Mouse (Mus musculus): Measurements from ENCODE around the gene Zeb2.

Gene Zeb2

DNA sequence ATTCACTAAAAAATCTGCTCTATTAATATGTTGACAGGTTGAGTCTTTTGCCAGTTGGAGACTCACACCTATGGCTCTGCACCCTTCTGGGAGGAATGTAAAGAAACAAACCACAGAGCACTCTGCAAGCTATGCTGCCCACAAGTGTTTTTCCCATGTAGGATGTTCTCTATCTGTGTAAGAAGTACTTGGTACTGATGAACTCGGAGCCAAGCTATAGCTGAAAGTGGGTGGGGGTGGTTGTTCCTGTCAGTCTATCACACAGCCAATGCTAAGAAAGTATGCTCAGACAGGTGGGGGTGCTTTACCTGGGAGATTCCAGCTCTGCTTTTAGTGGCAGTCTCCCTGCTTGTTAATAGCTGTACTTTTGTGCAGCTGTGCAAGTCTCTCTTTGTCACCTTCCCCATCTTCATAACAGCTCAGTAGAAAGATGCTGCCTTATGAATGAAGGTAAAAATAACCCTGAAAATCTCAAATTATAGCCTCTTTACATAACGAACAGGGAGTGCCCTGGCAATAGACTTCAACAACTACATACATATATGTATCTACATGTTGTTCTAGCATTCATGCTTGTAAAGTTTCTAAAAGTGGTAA is 22.7 kb downstream of the Zeb2 start:
- no peak for DNase-seq

DNA sequence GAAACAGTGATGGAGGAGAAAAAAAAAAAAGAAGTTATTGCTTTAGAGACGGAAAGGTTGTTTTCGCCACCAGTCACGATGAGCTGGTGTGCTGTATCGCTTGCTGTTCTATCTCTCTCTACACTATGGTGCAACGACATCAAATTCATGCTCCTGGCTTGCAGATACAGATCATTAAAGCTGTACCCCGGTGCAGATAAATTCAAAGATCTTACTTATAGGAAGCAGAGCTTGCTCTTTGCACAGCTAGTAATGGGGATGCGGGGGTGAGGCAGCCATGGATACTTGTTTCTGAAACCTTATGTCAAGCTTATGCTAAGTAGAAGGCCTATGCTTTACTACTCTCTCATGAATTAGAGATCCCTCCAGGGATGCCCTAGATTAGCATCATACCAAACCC is 23.7 kb downstream of the Zeb2 start:
- no peak for DNase-seq

GRCm38 (mm10) chr2:45092654-45093053 is 24.5 kb downstream of the Zeb2 start:
- DNase-seq: no peak

DNA sequence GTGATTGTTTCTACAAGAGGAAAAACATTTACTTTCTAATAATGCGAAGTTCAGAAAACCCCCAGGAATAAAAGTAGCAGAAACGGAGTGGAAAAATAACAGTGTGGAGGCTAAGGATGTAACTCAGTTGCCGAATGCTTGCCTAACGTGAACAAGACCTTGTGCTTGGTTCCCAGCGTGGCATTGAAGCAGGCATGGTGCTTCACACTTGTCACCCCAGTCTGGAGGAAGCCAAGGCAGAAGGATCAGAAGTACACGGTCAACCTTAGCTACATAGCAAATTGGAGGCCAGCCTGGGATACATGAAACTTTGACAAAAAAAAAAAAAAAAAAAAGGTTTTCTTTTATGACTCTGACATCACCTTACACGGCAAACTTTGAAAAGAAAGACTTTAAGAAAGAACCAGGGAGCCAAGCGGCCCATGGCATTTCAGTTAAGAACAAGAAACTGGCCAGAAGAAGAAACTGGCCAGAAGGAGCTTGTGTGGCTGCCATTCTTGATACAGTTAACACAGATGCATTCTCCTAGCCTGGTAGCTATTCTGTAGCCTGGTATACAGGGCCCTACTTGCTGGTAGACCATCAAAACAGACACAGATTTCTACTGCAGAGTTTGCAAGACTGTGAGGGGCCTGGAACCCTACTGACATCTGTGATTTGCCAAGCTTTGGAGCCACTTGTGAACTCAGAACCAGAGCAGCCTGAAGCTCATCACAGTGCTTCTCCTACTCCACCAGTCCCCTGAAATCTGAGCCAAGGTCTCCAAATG is 26.5 kb downstream of the Zeb2 start:
- DNase-seq: peak in 1 of 2 experiments; percentile 3

- DNase-seq: peak in 1 of 2 experiments; percentile 2
Observed at GRCm38 (mm10) chr2:45089251-45089530, 28.0 kb downstream of the Zeb2 start.

GRCm38 (mm10) chr2:45088435-45089250 is 28.6 kb downstream of the Zeb2 start:
- no peak for DNase-seq

DNA sequence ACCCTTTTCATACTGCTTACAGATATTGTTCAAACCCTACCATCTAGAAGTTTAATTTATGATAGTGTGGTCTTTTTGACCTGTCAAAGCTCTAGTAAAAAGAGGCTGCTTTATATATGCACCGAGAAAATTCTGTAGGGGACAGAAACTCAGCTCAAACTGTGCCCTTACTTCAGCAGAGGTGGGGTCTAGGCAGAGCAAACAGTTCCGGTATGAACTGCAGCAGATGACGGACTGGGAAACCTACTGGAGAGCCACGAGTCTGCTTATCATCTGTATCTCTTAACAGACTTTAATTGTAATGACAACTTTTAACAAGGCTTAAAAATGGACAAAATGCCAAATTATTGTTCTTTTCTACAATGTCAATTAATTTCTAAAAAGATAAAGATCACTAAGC is 30.0 kb downstream of the Zeb2 start:
- DNase-seq: peak in 1 of 2 experiments; percentile 1

GRCm38 (mm10) chr2:45085653-45086052 is 31.5 kb downstream of the Zeb2 start:
- no peak for DNase-seq

DNA sequence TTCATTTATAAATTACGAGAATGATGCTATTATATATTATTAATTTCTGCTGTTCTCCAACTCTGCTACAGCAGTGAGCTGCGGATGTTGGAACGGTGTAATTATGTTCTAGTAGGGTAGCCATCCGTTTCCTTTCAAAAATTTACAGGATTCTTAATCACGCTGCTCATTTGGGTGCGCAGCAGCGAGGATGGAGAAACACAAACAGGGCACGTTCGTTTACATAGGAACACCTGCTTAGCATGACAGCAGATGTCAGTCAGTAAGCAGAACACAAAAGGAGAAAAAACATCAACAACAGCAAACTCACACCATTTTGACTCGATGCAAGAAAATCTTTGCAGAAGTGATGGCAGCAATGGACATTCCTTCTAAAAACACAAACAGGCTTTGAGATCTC is 34.2 kb downstream of the Zeb2 start:
- no peak for DNase-seq

- no peak for DNase-seq
Observed at GRCm38 (mm10) chr2:45081559-45081958, 35.6 kb downstream of the Zeb2 start.

DNA sequence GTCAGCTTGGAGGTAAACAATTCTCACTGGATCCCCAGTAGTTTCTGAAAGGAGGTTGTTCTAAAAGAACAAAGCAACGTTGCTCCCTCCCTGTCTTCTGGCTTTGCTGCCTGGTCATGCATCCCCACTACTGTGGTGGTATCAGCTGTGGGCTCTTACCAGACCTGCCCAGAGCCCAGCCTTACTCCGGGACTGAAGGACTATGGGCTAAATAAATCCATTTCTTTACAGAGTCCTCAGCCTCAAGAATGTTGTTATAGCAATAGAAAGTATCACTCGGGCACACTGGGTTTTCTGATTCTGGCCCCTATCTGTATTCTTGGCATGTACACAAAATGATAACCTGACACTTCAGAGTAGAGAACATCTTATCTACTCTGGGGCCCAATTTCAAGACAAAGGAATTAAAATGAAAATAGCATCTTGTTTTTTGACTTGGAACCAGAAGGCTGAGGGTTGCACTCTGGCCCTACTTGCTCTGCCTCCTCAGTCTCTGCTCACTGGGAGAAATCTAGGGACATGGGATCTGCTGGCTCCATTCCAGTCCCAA is 39.2 kb downstream of the Zeb2 start:
- DNase-seq: no peak

- no peak for DNase-seq
Observed at GRCm38 (mm10) chr2:45077383-45077782, 39.8 kb downstream of the Zeb2 start.

GRCm38 (mm10) chr2:45073025-45073424 is 44.2 kb downstream of the Zeb2 start:
- DNase-seq: no peak

GRCm38 (mm10) chr2:45071296-45071695 is 45.9 kb downstream of the Zeb2 start:
- DNase-seq: no peak

GRCm38 (mm10) chr2:45070612-45071276 is 46.5 kb downstream of the Zeb2 start:
- no peak for DNase-seq

GRCm38 (mm10) chr2:45068792-45069550 is 48.2 kb downstream of the Zeb2 start:
- no peak for DNase-seq

DNA sequence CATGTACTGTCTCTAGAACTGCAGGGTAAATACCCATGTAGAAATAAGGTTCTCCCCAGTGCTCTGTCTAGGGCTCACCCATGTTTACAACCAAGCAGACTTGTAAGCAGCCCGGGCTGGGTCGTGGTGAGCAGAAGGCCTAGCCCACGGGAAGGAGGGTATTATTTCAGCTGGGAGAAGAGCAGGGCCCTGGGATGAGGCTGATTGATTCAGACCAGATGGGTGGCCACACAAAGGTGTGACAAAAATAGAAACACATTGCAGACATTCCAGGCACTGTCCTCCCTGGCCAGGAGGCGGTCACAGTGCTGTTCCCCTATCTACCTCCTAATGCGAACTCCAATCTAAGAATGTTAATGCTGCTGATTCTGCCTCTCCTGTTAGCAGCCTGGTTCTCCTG is 50.1 kb downstream of the Zeb2 start:
- no peak for DNase-seq

DNA sequence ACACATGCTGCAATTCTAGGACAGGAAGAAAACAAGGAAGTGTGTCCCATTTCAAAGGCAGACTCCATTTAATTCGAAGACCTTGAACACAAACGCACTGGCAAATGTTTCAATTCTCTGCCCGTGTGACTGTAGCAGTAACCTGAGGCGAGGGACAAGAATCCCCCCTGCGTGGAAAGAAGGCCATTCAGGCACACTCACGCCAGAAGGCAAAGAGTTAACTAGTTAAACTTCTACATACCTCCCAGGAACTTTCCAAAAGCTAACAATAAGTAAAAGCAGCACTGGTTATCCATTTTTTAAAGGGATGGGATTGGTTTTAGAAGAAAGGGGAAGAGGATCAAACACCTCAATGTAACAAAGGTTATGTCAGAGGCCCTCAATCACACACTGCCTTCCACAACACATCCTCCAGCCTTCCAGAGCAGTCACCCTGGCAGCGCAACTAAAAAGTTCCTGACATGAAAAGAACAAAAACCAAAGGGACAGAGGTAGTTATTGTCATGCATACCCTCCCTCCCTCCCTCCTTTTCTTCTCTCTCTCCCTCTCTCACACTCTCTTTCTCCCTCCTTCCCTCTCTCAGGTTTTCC is 53.8 kb downstream of the Zeb2 start:
- DNase-seq: no peak

DNA sequence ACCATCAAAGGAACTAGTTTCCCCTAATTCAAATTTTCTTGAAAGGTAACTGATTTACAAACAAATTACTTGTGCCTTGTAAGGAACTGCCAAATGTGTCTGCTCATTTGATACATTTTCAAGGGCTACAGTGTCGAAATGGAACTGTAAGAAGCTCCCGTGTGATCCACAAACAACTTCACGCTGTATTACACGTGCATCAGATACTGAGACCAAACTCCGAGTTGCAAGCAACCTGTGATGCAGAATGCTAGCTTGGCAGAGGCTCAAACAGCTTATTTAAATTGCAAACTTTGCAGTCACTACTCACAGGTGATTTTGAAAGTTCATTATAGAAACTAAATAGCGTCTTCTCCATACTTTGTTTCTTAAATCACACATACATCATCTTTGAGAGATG is 55.1 kb downstream of the Zeb2 start:
- no peak for DNase-seq

- DNase-seq: no peak
Observed at GRCm38 (mm10) chr2:45060768-45061167, 56.4 kb downstream of the Zeb2 start.

DNA sequence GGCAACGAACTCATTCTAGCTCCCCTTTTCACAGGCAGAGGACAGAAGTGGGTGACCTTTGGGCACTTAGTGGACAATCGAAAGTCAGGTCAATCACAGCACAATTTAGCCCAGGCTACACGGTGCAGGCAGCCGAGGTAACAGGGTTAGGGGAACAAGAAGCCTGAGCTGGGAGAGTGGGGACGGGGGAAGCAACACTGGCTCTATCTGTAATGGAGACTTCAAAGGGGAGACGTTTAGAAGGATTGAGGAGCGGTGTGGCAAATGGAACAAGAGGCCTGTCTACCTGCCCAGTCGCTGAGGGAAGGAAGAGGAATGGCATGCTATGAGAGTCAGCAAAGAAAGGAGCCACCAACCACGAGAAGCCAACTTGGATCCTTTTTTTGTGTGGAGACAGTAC is 57.0 kb downstream of the Zeb2 start:
- no peak for DNase-seq

- DNase-seq: no peak
Observed at GRCm38 (mm10) chr2:45059599-45059998, 57.6 kb downstream of the Zeb2 start.
